Mouse (Mus musculus) limb, embryonic 11.5 days (tissue): ENCODE data around the gene Tdrd12. TPM values are rescaled to one million over a fixed set of nuclear protein-coding genes. Genes with fewer than 3 reads are reported as not detected.

ENCODE experiments used
- ATAC-seq: fragments of 200-750 bp; cut with Nextera tagmentation; 2 replicates; pipeline ENCODE4 v1.8.0; 2017; ENCODE audit warnings: low read depth; ENCODE audit not compliant: insufficient number of reproducible peaks, low FRiP score, low TSS enrichment
- DNase-seq: peaks from one replicate; pipeline ENCODE4 v3.0.0-alpha.2; 2015; ENCODE audit warnings: low spot score
- H3K27ac ChIP-seq: fragments of 300-500 bp; sonication (generic); replicated peaks from 2 replicates; pipeline ENCODE4 v1.5.1; 2014; ENCODE audit warnings: low read depth, mild to moderate bottlenecking, low read length
- H3K27me3 ChIP-seq: fragments of 300-500 bp; sonication (generic); 2 replicates; pipeline ENCODE4 v1.6.1; 2014; ENCODE audit warnings: mild to moderate bottlenecking, low read length, mixed read lengths; ENCODE audit not compliant: control insufficient read depth, insufficient read depth
- H3K36me3 ChIP-seq: fragments of 300-500 bp; sonication (generic); 2 replicates; pipeline ENCODE4 v1.6.1; 2014; ENCODE audit warnings: mild to moderate bottlenecking, low read length, moderate library complexity, mixed read lengths; ENCODE audit not compliant: control insufficient read depth, insufficient read depth
- H3K4me1 ChIP-seq: fragments of 300-500 bp; sonication (generic); 2 replicates; pipeline ENCODE4 v1.6.1; 2014; ENCODE audit warnings: low read length, mixed read lengths; ENCODE audit not compliant: control insufficient read depth, insufficient read depth
- H3K4me2 ChIP-seq: fragments of 300-500 bp; sonication (generic); 2 replicates; pipeline ENCODE4 v1.6.1; 2014; ENCODE audit warnings: low read depth, mild to moderate bottlenecking, moderate library complexity; ENCODE audit not compliant: severe bottlenecking
- H3K4me3 ChIP-seq: fragments of 300-500 bp; sonication (generic); 2 replicates; pipeline ENCODE4 v1.5.1; 2014; ENCODE audit warnings: low read depth, low read length
- H3K9ac ChIP-seq: fragments of 300-500 bp; sonication (generic); 2 replicates; pipeline ENCODE4 v1.6.1; 2014; ENCODE audit warnings: mild to moderate bottlenecking, low read length
- H3K9me3 ChIP-seq: fragments of 300-500 bp; sonication (generic); 2 replicates; pipeline ENCODE4 v1.6.1; 2016; ENCODE audit warnings: low read length; ENCODE audit not compliant: control insufficient read depth
- WGBS: fragments of 180-500 bp; shearing (Covaris S2); extraction: QIAGEN DNeasy Blood & Tissue Kit; methylation state at CpG from one replicate; pipeline ENCODE4 v1.1.7; 2014; 5-methylcytosine and 5-hydroxymethylcytosine counted together
- polyA plus RNA-seq: library from polyadenylated mRNA; unstranded; fragments of >200 nt; fragmentation: Nextera tagmentation; extraction: Ambion mirVana; gene quantifications from 2 replicates; pipeline ENCODE4 v1.2.1, GENCODE M21; 2014

Tdrd12 gene
- polyA plus RNA-seq, 1 experiment from 2014 or later: not detected

GRCm38 (mm10) chr7:35558681-35559080 lies 21.1 kb upstream of the Tdrd12 start:
- no peak overlapping the region for H3K4me3 ChIP-seq
- WGBS: 52% methylated on average over 2 of the region's 2 CpGs
- H3K36me3 ChIP-seq: no peaks in the 10 kb centered on the region
- no peaks in the 10 kb centered on the region for H3K27me3 ChIP-seq
- DNase-seq (no peak), ATAC-seq (no peak)
- H3K4me1 ChIP-seq: 0 out of 2 replicates have a peak, but pooled peaks cover 3% of the 10 kb centered on the region
- H3K9me3 ChIP-seq: no peaks in the 10 kb centered on the region
- H3K27ac ChIP-seq: no peak overlapping the region
- H3K9ac ChIP-seq: no peak overlapping the region
- H3K4me2 ChIP-seq: no peak overlapping the region

- no peak overlapping the region for H3K4me2 ChIP-seq
- WGBS: 86% methylated on average over 3 of the region's 3 CpGs
- no peak overlapping the region for H3K27ac ChIP-seq
- H3K9me3 ChIP-seq: no peaks in the 10 kb centered on the region
- 0 out of 2 replicates have a peak, but pooled peaks cover 3% of the 10 kb centered on the region for H3K4me1 ChIP-seq
- H3K27me3 ChIP-seq: no peaks in the 10 kb centered on the region
- DNase-seq: no peak
- no peak overlapping the region for H3K9ac ChIP-seq
- no peaks in the 10 kb centered on the region for H3K36me3 ChIP-seq
- no peak for ATAC-seq
- no peak overlapping the region for H3K4me3 ChIP-seq
Measured at GRCm38 (mm10) chr7:35557577-35557976, 20.0 kb upstream of the Tdrd12 start.

GRCm38 (mm10) chr7:35556905-35557304 lies 19.4 kb upstream of the Tdrd12 start:
- H3K36me3 ChIP-seq: no peaks in the 10 kb centered on the region
- ATAC-seq: no peak
- H3K9ac ChIP-seq: no peak overlapping the region
- H3K4me1 ChIP-seq: 0 out of 2 replicates have a peak, but pooled peaks cover 3% of the 10 kb centered on the region
- 88% methylated on average over 5 of the region's 5 CpGs for WGBS
- no peak overlapping the region for H3K4me3 ChIP-seq
- H3K27me3 ChIP-seq: no peaks in the 10 kb centered on the region
- no peak overlapping the region for H3K27ac ChIP-seq
- no peaks in the 10 kb centered on the region for H3K9me3 ChIP-seq
- H3K4me2 ChIP-seq: no peak overlapping the region
- DNase-seq: no peak

- ATAC-seq: no peak
- no peak for DNase-seq
- peak within 1 kb of the TSS; percentile 75 for H3K4me3 ChIP-seq
- H3K9me3 ChIP-seq: no peaks in the 10 kb centered on the region
- peak within 1 kb of the TSS; percentile 93 for H3K27ac ChIP-seq
- peak within 1 kb of the TSS; percentile 95 for H3K9ac ChIP-seq
- no peaks in the 10 kb centered on the region for H3K27me3 ChIP-seq
- H3K36me3 ChIP-seq: no peaks in the 10 kb centered on the region
- WGBS: 67% methylated on average over 4 of the region's 4 CpGs
- H3K4me1 ChIP-seq: 0 out of 2 replicates have a peak, but pooled peaks cover 3% of the 10 kb centered on the region
- peak within 1 kb of the TSS; percentile 77 for H3K4me2 ChIP-seq
Measured at GRCm38 (mm10) chr7:35556205-35556603, 18.7 kb upstream of the Tdrd12 start, which contains the start of gene Nudt19. Nudt19 (minus strand) TSS chr7:35556304.

GRCm38 (mm10) chr7:35555224-35556204 lies 18.0 kb upstream of the Tdrd12 start:
- peak; percentile 91 for ATAC-seq
- 0 out of 2 replicates have a peak, but pooled peaks cover 3% of the 10 kb centered on the region for H3K4me1 ChIP-seq

GRCm38 (mm10) chr7:35554605-35555175 lies 17.1 kb upstream of the Tdrd12 start:
- DNase-seq: peak; percentile 40
- Histone ChIP-seq H3K4me3 (peak overlapping the region; percentile 75), H3K9ac (peak overlapping the region; percentile 95), H3K4me2 (peak overlapping the region; percentile 77), H3K36me3 (no peaks in the 10 kb centered on the region), H3K27me3 (no peaks in the 10 kb centered on the region), H3K4me1 (0 out of 2 replicates have a peak, but pooled peaks cover 3% of the 10 kb centered on the region), H3K9me3 (no peaks in the 10 kb centered on the region), H3K27ac (no peak overlapping the region; the same call in 1 of the 2 replicates)
- WGBS: 6% methylated on average over 28 of the region's 28 CpGs
- no peak for ATAC-seq

More at GRCm38 (mm10) chr7:35555224-35556204, 18.0 kb upstream of the Tdrd12 start:
- peak overlapping the region; percentile 75 for H3K4me3 ChIP-seq
- H3K27ac ChIP-seq: peak overlapping the region; percentile 93
- WGBS: under 1% methylated on average over 93 of the region's 93 CpGs
- no peaks in the 10 kb centered on the region for H3K9me3 ChIP-seq
- H3K27me3 ChIP-seq: no peaks in the 10 kb centered on the region
- peak overlapping the region; percentile 95 for H3K9ac ChIP-seq
- DNase-seq: peak; percentile 91
- no peaks in the 10 kb centered on the region for H3K36me3 ChIP-seq
- H3K4me2 ChIP-seq: peak overlapping the region; percentile 77

GRCm38 (mm10) chr7:35553751-35554604 lies 16.4 kb upstream of the Tdrd12 start:
- no peak for ATAC-seq
- Histone ChIP-seq H3K4me3 (no peak overlapping the region), H3K36me3 (no peaks in the 10 kb centered on the region), H3K9me3 (no peaks in the 10 kb centered on the region), H3K27ac (no peak overlapping the region), H3K4me2 (peak overlapping the region; percentile 77; the same call in 1 of the 2 replicates), H3K4me1 (0 out of 2 replicates have a peak, but pooled peaks cover 3% of the 10 kb centered on the region), H3K9ac (no peak overlapping the region), H3K27me3 (no peaks in the 10 kb centered on the region)
- DNase-seq: peak; percentile 25
- 61% methylated on average over 10 of the region's 10 CpGs for WGBS
